Mouse (Mus musculus) ES-E14 (cell line): ENCODE data around the gene Tbc1d10a.

ENCODE experiments used
- MAFK ChIP-seq: IDR thresholded peaks from 2 replicates; pipeline ENCODE4 v1.6.1; 2014; ENCODE audit warnings: mild to moderate bottlenecking, low read depth, low read length, inconsistent platforms; ENCODE audit not compliant: insufficient read depth
- ZC3H11A ChIP-seq: IDR thresholded peaks from 2 replicates; pipeline ENCODE4 v1.6.1; 2012; ENCODE audit warnings: low read depth, mild to moderate bottlenecking, inconsistent platforms, low read length, borderline replicate concordance
- ZNF384 ChIP-seq: IDR thresholded peaks from 2 replicates; pipeline ENCODE4 v1.6.1; 2012; ENCODE audit warnings: low read depth, low read length, inconsistent platforms

- TF ChIP-seq ZNF384 (no peak), MAFK (no peak), ZC3H11A (no peak)
Observed at GRCm38 (mm10) chr11:4147098-4147497, 39.5 kb upstream of the Tbc1d10a start.
